Mouse (Mus musculus) frontal cortex, postnatal 10 days (tissue): ENCODE measurements around the gene Dirc2.

Experiments used
- DNase-seq, 2 experiments: peaks; one replicate each; pipeline ENCODE4 v3.0.0; 2022; ENCODE audit warnings: low spot score in 2 of 2, mixed read lengths in 1 of 2

The Dirc2 gene

DNA sequence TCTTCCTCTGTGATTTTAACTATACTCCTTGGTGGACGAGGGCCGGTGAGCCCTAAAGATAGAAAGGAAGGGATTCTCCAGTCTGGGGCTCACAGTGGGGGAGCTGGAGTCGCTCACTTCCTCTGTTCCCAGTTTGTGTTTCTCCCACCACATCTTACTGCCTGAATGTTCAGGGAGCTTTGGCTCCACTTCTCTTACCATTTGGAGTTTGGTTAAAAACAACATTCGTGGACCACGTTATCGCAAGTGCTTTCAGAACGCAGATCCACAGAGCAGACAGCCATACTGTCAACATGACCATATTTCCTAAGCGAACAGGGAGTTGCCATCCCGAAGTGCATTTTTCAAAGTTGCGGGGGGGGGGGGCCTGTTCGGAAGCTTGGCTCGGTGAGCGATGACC lies 84.1 kb downstream of the Dirc2 start:
- DNase-seq, result no peak

DNA sequence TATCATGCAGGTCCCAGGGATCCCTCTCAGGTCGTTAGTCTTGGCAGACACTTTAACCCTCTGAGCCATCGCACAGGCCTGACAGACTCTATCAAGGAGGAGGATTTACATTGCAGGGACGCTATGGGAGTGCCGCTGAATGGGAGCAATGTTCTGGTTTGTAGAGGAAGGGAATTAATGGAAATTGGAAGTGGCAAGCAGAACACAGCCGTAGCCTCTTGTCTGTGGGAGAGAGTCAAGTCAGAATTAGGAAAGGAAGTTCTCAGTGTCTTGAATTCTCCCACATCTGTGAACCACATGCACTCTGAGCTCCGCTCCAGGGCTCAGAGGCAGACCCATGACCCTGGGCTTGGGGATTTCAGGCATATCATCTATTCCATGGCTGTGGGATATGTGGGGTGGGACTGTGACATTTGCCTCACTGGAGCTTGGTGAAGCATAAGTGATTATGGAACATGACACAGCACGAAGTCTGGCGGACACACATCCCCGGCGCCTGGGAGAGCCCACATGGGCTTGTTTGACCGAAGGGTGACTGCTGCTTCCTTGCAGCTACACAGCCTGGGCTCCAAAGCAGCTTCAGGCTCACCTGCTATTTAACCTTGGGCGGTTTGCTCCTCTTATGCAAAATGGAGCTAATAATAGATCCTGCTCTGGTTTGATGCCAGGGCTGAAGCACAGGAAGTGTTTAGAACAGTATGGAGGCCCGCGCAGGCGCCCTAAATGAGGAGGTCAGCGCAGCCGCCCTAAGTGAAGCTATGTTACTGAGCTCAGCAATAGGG lies 87.6 kb downstream of the Dirc2 start:
- DNase-seq, result no peak

DNA sequence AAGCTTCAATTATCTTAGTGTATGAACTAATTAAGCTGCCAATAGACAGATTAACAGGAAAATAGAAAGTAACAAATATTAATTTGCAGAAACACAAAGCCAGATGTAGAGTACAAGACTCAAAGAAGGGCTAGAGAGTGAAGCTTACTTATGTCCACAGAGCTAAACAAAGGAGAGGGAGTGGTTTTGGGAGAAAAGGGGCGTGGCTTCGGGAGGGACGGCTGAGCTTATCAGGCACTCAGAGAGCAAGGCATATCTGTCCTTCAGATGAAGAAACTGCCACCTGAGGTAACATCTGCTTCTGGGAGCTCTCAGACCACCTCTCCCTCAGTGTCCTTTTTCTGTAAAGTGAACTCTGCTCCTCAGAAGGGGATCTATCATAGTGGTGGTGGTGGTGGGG lies 90.7 kb downstream of the Dirc2 start:
- no peak for DNase-seq

DNA sequence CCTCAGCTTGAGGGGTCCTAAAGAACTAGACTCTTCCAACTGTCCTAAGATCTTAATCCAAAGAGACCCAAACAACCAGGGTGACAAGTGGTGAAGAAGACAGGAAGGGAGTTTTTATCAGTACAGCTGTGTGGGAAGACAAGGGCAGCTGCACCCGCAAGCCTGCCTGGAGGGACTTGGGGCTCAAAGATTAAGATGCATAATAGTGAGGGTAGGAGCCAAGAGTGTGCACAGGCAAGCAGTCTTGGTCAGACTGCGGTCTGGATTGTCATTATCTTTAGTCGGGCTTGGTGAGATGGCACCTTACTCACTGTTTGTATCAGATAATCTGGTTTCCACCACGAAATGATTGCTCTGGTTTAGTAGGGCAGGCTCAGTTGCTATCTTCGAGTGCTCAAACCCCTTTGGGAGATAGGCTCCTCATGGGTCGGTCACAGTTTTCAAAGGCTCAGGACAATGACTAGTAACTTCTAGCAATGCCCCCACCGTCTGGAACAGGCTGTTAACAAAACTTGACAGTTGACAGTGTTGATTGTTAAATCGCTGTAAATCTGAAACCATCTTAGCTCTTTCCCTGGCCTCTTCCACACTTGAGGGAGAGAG lies 91.5 kb downstream of the Dirc2 start:
- DNase-seq, result no peak

DNA sequence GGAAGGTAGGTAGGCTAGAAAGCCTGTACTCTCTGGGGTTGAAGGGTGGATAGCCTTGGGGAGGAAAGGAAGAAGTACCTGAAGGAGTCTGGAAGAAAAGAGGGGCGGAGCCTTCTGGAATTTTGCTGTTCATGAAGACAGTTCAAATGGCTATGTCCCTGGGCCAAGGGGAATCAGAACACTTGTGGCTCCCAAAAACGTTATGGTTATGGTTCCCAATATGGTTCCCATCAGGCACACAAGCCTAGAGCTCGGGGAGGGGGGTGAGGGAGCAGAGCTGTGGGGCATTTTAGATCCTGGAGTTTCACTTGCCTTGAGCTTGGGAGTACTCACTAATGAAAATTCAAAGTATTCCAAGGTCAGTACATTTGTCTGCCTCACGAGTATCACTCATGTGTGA lies 104.3 kb downstream of the Dirc2 start:
- no peak for DNase-seq

DNA sequence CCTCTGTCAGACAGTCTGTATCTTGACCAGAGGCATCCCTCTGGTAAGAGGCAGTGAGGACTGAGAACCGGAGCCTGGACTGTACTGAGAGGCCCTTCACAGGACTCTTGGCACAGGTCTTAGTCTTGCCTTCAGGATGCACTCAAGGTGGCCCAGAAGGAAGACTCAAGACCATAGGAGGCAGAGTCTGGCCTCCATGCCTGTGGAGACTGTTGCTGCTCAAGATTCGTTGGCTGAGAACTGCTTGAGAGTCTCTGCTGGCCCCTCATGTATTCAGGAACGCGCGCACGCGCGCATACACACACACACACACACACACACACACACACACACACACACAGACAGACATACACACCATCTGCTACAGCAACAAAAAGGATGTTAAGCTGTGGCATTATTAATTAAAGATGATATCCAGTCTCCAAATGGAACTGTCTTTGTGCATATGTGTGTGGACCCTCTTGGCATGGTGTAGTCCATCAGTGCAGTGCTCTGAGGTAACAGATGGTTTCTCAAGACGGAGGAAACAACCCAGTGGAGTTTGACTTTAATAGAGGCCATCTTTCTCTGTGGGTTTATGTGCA lies 105.2 kb downstream of the Dirc2 start:
- DNase-seq, result no peak

DNA sequence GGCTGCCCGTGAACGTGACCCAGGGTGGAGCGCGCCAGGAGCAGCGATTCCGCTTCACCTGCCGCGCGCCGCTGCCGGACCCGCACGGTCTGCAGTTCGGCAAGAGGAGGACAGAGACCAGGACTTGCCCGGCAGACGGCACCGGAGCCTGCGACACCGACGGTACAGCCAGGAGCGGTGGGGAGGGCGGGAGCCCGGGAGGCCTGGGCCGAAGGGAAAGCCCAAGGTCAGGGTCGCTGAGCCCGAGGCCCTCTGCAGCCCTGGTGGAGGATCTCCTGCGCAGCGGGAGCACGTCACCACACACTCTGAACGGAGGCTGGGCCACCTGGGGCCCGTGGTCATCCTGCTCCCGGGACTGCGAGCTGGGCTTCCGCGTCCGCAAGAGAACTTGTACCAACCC lies 108.9 kb downstream of the Dirc2 start:
- no peak for DNase-seq

DNA sequence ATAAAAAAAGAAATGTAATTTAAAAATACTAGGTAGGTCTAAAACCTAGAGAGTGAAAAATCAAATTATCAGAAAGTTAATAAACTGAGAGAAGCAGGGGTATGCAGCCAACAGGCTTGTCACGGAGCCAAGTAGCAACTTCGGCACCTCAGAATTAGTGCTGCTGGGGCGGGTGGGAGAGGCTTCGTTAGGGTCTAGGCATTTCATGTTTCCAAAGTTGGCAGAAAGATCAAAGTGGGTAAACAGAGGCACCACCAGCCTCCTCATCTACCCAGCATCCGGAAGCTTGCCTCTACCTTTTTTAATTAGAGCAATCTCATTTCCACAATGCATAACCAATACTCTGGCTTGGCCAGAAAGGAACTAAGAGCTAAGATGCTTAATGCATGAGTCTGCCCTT lies 115.2 kb downstream of the Dirc2 start:
- DNase-seq, result no peak

DNA sequence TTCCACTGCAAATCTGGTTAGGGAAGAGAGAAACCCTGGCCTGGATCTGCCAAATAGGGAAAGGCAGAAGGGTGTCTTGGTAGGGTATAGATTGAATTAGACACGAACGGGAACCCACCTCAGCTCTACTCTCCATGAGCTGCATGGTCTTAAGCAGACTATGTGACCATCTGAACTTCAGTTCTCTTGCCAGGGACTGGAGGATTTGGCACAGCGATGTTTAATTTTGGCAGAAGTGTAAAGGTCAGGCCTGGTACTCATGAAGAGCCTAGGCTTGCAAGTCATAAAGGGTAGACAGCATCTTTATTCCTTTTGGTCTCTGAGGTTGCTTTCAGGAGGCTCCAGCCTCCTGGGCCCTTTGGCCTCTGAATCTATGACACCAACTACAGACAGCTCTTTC lies 116.5 kb downstream of the Dirc2 start:
- DNase-seq, result no peak

DNA sequence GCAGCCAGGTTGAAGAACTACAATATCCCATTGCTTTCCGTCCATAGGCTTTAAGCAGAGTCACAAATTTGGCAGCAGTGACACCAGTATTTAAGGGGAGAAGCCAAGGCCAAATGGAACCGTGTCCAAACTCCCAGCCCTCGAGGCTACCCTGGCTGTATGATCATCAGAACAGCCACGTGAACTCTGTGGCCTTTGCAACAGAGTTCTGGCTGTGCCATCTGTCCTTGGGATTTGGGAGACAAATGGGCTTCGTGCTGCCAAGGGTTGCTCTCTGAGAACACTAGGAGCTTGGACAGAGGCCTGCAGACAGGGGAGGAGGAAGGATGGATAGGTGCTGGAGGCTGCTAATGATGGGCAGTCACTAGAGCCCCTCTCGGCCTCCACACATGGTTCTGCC lies 117.0 kb downstream of the Dirc2 start:
- DNase-seq, result no peak

DNA sequence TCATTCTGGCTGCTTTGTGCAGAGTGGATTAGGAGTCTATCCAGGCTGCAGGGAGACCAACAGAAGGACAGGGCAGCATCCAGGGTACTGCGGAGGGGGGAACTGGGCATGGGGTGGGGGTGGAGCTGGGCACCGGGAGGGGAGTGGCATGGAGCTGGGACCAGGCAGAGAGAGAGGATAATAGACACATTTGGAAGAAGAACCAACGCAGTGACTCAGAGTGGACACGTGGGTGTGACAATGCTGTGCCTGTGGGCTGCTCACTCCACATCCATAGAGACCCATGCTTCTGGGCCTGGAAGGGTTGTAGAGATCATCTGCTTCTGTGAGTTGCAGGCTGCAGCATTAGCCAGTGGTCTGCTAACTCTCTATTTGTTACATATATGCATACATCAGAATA lies 120.3 kb downstream of the Dirc2 start:
- no peak for DNase-seq
